Mouse (Mus musculus) midbrain, postnatal 0 days (tissue): ENCODE measurements at regions not wholly inside any gene's neighbourhood (a gene's known extent, or its start where the extent isn't known, plus 50 kb on each side); places are given as distances from the start of the nearest gene placed in this dataset.
A peak's percentile ranks its signal among the peaks of the same experiment; 100 is the strongest.

ENCODE experiments used
- ATAC-seq: fragments of 200-750 bp; cut with Nextera tagmentation; 2 replicates; pipeline ENCODE4 v1.8.0; 2017; ENCODE audit warnings: moderate number of reproducible peaks, mild to moderate bottlenecking, moderate TSS enrichment, moderate library complexity; ENCODE audit not compliant: low FRiP score
- DNase-seq: peaks from one replicate; pipeline ENCODE4 v3.0.0-alpha.2; 2015; ENCODE audit warnings: low spot score
- H3K27ac ChIP-seq: fragments of 300-500 bp; sonication (generic); 2 replicates; pipeline ENCODE4 v1.5.1; 2014; ENCODE audit warnings: low read depth, mild to moderate bottlenecking, low read length, mixed read lengths
- H3K27me3 ChIP-seq: fragments of 300-500 bp; sonication (generic); 2 replicates; pipeline ENCODE4 v1.6.1; 2014; ENCODE audit warnings: low read length, control low read depth, mixed read lengths; ENCODE audit not compliant: insufficient read depth
- H3K36me3 ChIP-seq: fragments of 300-500 bp; sonication (generic); 2 replicates; pipeline ENCODE4 v1.6.1; 2014; ENCODE audit warnings: low read length, control low read depth, mixed read lengths; ENCODE audit not compliant: insufficient read depth
- H3K4me1 ChIP-seq: fragments of 300-500 bp; sonication (generic); 2 replicates; pipeline ENCODE4 v1.6.1; 2014; ENCODE audit warnings: mild to moderate bottlenecking, control low read depth, antibody characterized with exemption, low read length, mixed read lengths; ENCODE audit not compliant: insufficient read depth
- H3K4me2 ChIP-seq: fragments of 300-500 bp; sonication (generic); 2 replicates; pipeline ENCODE4 v1.6.1; 2014; ENCODE audit warnings: low read depth, mild to moderate bottlenecking, low read length, mixed read lengths; ENCODE audit not compliant: poor library complexity, severe bottlenecking
- H3K4me3 ChIP-seq: fragments of 300-500 bp; sonication (generic); 2 replicates; pipeline ENCODE4 v1.5.1; 2014; ENCODE audit warnings: low read depth, mild to moderate bottlenecking, low read length, moderate library complexity
- H3K9ac ChIP-seq: fragments of 300-500 bp; sonication (generic); replicated peaks from 2 replicates; pipeline ENCODE4 v1.6.1; 2014; ENCODE audit warnings: mild to moderate bottlenecking, low read length, moderate library complexity, mixed read lengths; ENCODE audit not compliant: poor library complexity, severe bottlenecking
- H3K9me3 ChIP-seq: fragments of 300-500 bp; sonication (generic); 2 replicates; pipeline ENCODE4 v1.6.1; 2016; ENCODE audit warnings: low read length, control low read depth
- CTCF ChIP-seq: IDR thresholded peaks from 2 replicates; pipeline ENCODE4 v1.5.1; 2016; ENCODE audit warnings: antibody characterized with exemption, mild to moderate bottlenecking
- WGBS: fragments of 180-500 bp; shearing (Covaris S2); extraction: QIAGEN DNeasy Blood & Tissue Kit; methylation state at CpG from one replicate; pipeline ENCODE4 v1.1.7; 2014; 5-methylcytosine and 5-hydroxymethylcytosine counted together

- Histone ChIP-seq H3K9ac (no peak overlapping the region), H3K4me2 (no peak overlapping the region), H3K4me1 (no peaks in the 10 kb centered on the region), H3K4me3 (no peak overlapping the region), H3K27ac (no peak overlapping the region), H3K36me3 (no peaks in the 10 kb centered on the region), H3K27me3 (no peaks in the 10 kb centered on the region), H3K9me3 (no peaks in the 10 kb centered on the region)
- 45% methylated on average over 5 of the region's 5 CpGs for WGBS
- no peak for ATAC-seq
- DNase-seq, result no peak
- TF ChIP-seq CTCF, result no peak
These were observed 467.7 kb upstream of the Rag2 start for GRCm38 (mm10) chr2:101156755-101157271.

GRCm38 (mm10) chr2:101159276-101159675 is 465.2 kb upstream of the Rag2 start:
- H3K4me3 ChIP-seq, result no peak overlapping the region
- no peak overlapping the region for H3K4me2 ChIP-seq
- H3K9ac ChIP-seq, result no peak overlapping the region
- no peaks in the 10 kb centered on the region for H3K36me3 ChIP-seq
- ATAC-seq (no peak), DNase-seq (peak; percentile 88)
- WGBS, result 31% methylated on average over 4 of the region's 4 CpGs
- peak; percentile 80 for TF ChIP-seq CTCF
- H3K4me1 ChIP-seq, result no peaks in the 10 kb centered on the region
- no peak overlapping the region for H3K27ac ChIP-seq
- no peaks in the 10 kb centered on the region for H3K27me3 ChIP-seq
- H3K9me3 ChIP-seq, result no peaks in the 10 kb centered on the region

GRCm38 (mm10) chr2:101165942-101166341 is 458.6 kb upstream of the Rag2 start:
- no peak overlapping the region for H3K4me2 ChIP-seq
- DNase-seq, result peak; percentile 71
- H3K27me3 ChIP-seq, result no peaks in the 10 kb centered on the region
- no peak for TF ChIP-seq CTCF
- no peak overlapping the region for H3K9ac ChIP-seq
- 58% methylated on average over 6 of the region's 6 CpGs for WGBS
- no peaks in the 10 kb centered on the region for H3K4me1 ChIP-seq
- H3K27ac ChIP-seq, result no peak overlapping the region
- H3K36me3 ChIP-seq, result no peaks in the 10 kb centered on the region
- H3K9me3 ChIP-seq, result no peaks in the 10 kb centered on the region
- H3K4me3 ChIP-seq, result no peak overlapping the region
- ATAC-seq, result no peak; the same call in 1 of the 2 replicates

- Histone ChIP-seq H3K27me3 (no peaks in the 10 kb centered on the region), H3K9me3 (no peaks in the 10 kb centered on the region), H3K36me3 (no peaks in the 10 kb centered on the region), H3K4me1 (no peaks in the 10 kb centered on the region), H3K4me3 (no peak overlapping the region), H3K4me2 (no peak overlapping the region), H3K9ac (no peak overlapping the region), H3K27ac (no peak overlapping the region)
- ATAC-seq, result no peak
- 23% methylated on average over 6 of the region's 6 CpGs for WGBS
- TF ChIP-seq CTCF, result no peak
- peak; percentile 88 for DNase-seq
These were observed 451.7 kb upstream of the Rag2 start for GRCm38 (mm10) chr2:101172806-101173205.

GRCm38 (mm10) chr2:101175124-101175523 is 449.4 kb upstream of the Rag2 start:
- DNase-seq, result no peak
- no peak overlapping the region for H3K4me3 ChIP-seq
- no peak overlapping the region for H3K27ac ChIP-seq
- H3K9ac ChIP-seq, result no peak overlapping the region
- ATAC-seq, result no peak
- H3K36me3 ChIP-seq, result no peaks in the 10 kb centered on the region
- H3K27me3 ChIP-seq, result no peaks in the 10 kb centered on the region
- WGBS, result 85% methylated on average over 3 of the region's 3 CpGs
- no peaks in the 10 kb centered on the region for H3K9me3 ChIP-seq
- no peak overlapping the region for H3K4me2 ChIP-seq
- TF ChIP-seq CTCF, result no peak
- no peaks in the 10 kb centered on the region for H3K4me1 ChIP-seq

GRCm38 (mm10) chr2:101206637-101207036 is 417.9 kb upstream of the Rag2 start:
- 89% methylated on average over 3 of the region's 3 CpGs for WGBS
- no peak overlapping the region for H3K9ac ChIP-seq
- H3K27me3 ChIP-seq, result no peaks in the 10 kb centered on the region
- H3K4me3 ChIP-seq, result no peak overlapping the region
- no peaks in the 10 kb centered on the region for H3K4me1 ChIP-seq
- no peak for DNase-seq
- H3K9me3 ChIP-seq, result no peaks in the 10 kb centered on the region
- no peak for ATAC-seq
- TF ChIP-seq CTCF, result no peak
- no peak overlapping the region for H3K4me2 ChIP-seq
- no peaks in the 10 kb centered on the region for H3K36me3 ChIP-seq
- no peak overlapping the region for H3K27ac ChIP-seq
